Mouse (Mus musculus) intestine, embryonic 15.5 days (tissue): ENCODE data around the gene Klk10. TPM values are rescaled to one million over a fixed set of nuclear protein-coding genes. Genes with fewer than 3 reads are reported as not detected.
A peak's percentile ranks its signal among the peaks of the same experiment; 100 is the strongest.

Source experiments
- ATAC-seq: fragments of 200-750 bp; cut with Nextera tagmentation; 2 replicates; pipeline ENCODE4 v1.8.0; 2017; ENCODE audit warnings: moderate TSS enrichment, moderate library complexity
- H3K27ac ChIP-seq: fragments of 300-500 bp; sonication (generic); 2 replicates; pipeline ENCODE4 v1.5.1; 2015; ENCODE audit warnings: mild to moderate bottlenecking, inconsistent platforms
- H3K27me3 ChIP-seq: fragments of 300-500 bp; sonication (generic); replicated peaks from 2 replicates; pipeline ENCODE4 v1.6.1; 2015; ENCODE audit warnings: inconsistent platforms
- H3K36me3 ChIP-seq: fragments of 300-500 bp; sonication (generic); 2 replicates; pipeline ENCODE4 v1.6.1; 2015; ENCODE audit warnings: inconsistent platforms
- H3K4me1 ChIP-seq: fragments of 300-500 bp; sonication (generic); replicated peaks from 2 replicates; pipeline ENCODE4 v1.6.1; 2015; ENCODE audit warnings: inconsistent platforms
- H3K4me2 ChIP-seq: fragments of 300-500 bp; sonication (generic); replicated peaks from 2 replicates; pipeline ENCODE4 v1.6.1; 2015; ENCODE audit warnings: mild to moderate bottlenecking, inconsistent platforms
- H3K4me3 ChIP-seq: fragments of 300-500 bp; sonication (generic); replicated peaks from 2 replicates; pipeline ENCODE4 v1.5.1; 2015; ENCODE audit warnings: inconsistent platforms
- H3K9ac ChIP-seq: fragments of 300-500 bp; sonication (generic); 2 replicates; pipeline ENCODE4 v1.6.1; 2015; ENCODE audit warnings: inconsistent platforms
- H3K9me3 ChIP-seq: fragments of 300-500 bp; sonication (generic); 2 replicates; pipeline ENCODE4 v1.6.1; 2016; ENCODE audit warnings: inconsistent platforms
- WGBS: fragments of 180-500 bp; shearing (Covaris S2); methylation state at CpG from one replicate; pipeline ENCODE4 v1.1.7; 2015; 5-methylcytosine and 5-hydroxymethylcytosine counted together
- polyA plus RNA-seq: library from polyadenylated mRNA; unstranded; fragments of >200 nt; fragmentation: Nextera tagmentation; extraction: Ambion mirVana; gene quantifications from 2 replicates; pipeline ENCODE4 v1.2.1, GENCODE M21; 2015

Gene Klk10
- polyA plus RNA-seq, 1 experiment from 2014 or later, result 3.0 TPM

GRCm38 (mm10) chr7:43797844-43798462, 17.1 kb downstream of the Klk10 start:
- Histone ChIP-seq H3K9me3 (no peaks in the 10 kb centered on the region), H3K4me2 (peak overlapping the region; percentile 84), H3K4me1 (0 out of 2 replicates have a peak, but pooled peaks cover 5% of the 10 kb centered on the region), H3K9ac (peak overlapping the region; percentile 24; the same call in 1 of the 2 replicates), H3K27ac (no peak overlapping the region), H3K4me3 (peak overlapping the region; percentile 45), H3K27me3 (no peaks in the 10 kb centered on the region; the same call in 1 of the 2 replicates), H3K36me3 (no peaks in the 10 kb centered on the region)
- ATAC-seq, result peak; percentile 27; the same call in 1 of the 2 replicates
- WGBS, result 34% methylated on average over 13 of the region's 13 CpGs

- 80% methylated on average over 7 of the region's 7 CpGs for WGBS
- Histone ChIP-seq H3K27me3 (no peaks in the 10 kb centered on the region; the same call in 1 of the 2 replicates), H3K9ac (no peak overlapping the region), H3K27ac (no peak overlapping the region), H3K4me1 (0 out of 2 replicates have a peak, but pooled peaks cover 5% of the 10 kb centered on the region), H3K36me3 (no peaks in the 10 kb centered on the region), H3K9me3 (no peaks in the 10 kb centered on the region), H3K4me2 (no peak overlapping the region), H3K4me3 (no peak overlapping the region)
- ATAC-seq, result no peak
Observed at GRCm38 (mm10) chr7:43799876-43800275, 19.0 kb downstream of the Klk10 start.

DNA sequence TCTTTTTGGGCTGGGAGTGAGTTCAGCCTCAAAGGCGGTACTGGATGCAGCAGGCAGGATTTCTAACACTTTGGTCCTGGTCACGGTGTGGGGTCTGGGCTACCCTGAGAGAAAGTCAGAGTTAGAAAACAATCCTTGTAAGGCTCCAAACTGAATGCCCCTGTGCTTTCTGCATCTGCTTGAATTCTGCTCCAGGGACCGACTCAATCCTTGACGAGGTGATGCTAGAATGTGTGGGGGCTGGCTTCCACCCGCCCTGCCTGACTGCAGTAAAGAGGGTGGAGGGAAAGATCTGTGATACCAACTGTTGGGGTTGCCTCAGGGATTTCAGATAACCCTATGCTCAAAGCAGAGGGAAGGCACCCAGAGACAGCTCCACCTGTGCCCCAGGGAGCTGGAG, 30.2 kb downstream of the Klk10 start, which contains the start of gene Klk7:
TSS of gene Klk7 (plus strand) at position 301 of the 400 bp plus-strand sequence.
- Histone ChIP-seq H3K36me3 (no peaks in the 10 kb centered on the region), H3K4me3 (no peak within 1 kb of the TSS), H3K9me3 (no peaks in the 10 kb centered on the region), H3K4me1 (no peaks in the 10 kb centered on the region), H3K27me3 (no peaks in the 10 kb centered on the region), H3K9ac (no peak within 1 kb of the TSS), H3K4me2 (no peak within 1 kb of the TSS), H3K27ac (no peak within 1 kb of the TSS)
- WGBS, result 44% methylated on average over 5 of the region's 5 CpGs
- no peak for ATAC-seq

DNA sequence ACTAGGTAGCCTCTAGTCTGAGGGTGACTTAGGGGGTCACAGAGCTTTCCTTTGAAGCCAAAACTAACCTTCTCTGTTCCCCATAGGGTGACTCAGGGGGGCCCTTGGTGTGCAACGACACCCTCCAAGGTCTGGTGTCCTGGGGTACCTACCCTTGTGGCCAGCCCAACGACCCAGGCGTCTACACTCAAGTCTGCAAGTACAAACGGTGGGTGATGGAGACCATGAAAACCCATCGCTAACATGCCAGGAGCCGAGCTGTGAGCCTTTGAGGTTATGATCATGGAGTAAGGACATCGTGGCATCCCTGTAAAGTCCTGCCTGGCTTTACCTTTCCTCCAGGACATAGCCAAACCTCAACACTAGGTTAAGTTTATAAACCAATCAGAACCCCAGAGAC, 34.4 kb downstream of the Klk10 start:
- H3K27ac ChIP-seq, result no peak overlapping the region
- no peak overlapping the region for H3K9ac ChIP-seq
- no peak overlapping the region for H3K4me2 ChIP-seq
- H3K4me1 ChIP-seq, result no peaks in the 10 kb centered on the region
- H3K36me3 ChIP-seq, result no peaks in the 10 kb centered on the region
- no peak overlapping the region for H3K4me3 ChIP-seq
- WGBS, result 84% methylated on average over 7 of the region's 7 CpGs
- H3K27me3 ChIP-seq, result no peaks in the 10 kb centered on the region
- H3K9me3 ChIP-seq, result no peaks in the 10 kb centered on the region
- no peak for ATAC-seq

GRCm38 (mm10) chr7:43816746-43817145, 35.9 kb downstream of the Klk10 start:
- Histone ChIP-seq H3K36me3 (no peaks in the 10 kb centered on the region), H3K9me3 (no peaks in the 10 kb centered on the region), H3K27ac (no peak overlapping the region), H3K4me2 (no peak overlapping the region), H3K27me3 (no peaks in the 10 kb centered on the region), H3K4me3 (no peak overlapping the region), H3K9ac (no peak overlapping the region), H3K4me1 (no peaks in the 10 kb centered on the region)
- ATAC-seq, result no peak

DNA sequence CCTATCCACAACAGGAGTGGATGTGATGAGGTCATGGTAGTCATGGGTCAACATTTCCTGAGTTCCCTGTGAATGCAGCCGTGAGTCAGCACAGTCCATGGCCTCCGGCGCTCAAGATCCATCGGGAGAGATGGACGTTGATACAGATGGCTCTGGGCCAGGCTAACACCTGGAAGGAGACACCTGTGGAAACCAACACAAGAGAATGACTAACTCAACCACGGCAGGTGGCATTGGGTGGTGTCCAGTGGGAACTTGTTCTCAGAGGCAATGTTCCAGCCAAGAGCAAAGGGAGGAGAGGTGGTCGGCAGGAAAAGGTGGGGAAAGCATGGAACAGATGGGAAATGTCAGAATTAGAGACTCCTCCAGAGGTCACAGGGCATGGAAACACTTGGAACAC, 40.7 kb downstream of the Klk10 start:
- Histone ChIP-seq H3K9me3 (no peaks in the 10 kb centered on the region), H3K27me3 (no peaks in the 10 kb centered on the region), H3K9ac (no peak overlapping the region), H3K27ac (no peak overlapping the region), H3K36me3 (no peaks in the 10 kb centered on the region), H3K4me2 (no peak overlapping the region), H3K4me3 (no peak overlapping the region), H3K4me1 (no peaks in the 10 kb centered on the region)
- ATAC-seq, result no peak
- WGBS, result 89% methylated on average over 7 of the region's 7 CpGs

GRCm38 (mm10) chr7:43824199-43824598, 43.4 kb downstream of the Klk10 start, which contains the start of gene Klk6:
Klk6 (plus strand) TSS chr7:43824499.
- Histone ChIP-seq H3K4me3 (no peak within 1 kb of the TSS), H3K4me2 (no peak within 1 kb of the TSS), H3K9me3 (no peaks in the 10 kb centered on the region), H3K36me3 (no peaks in the 10 kb centered on the region), H3K4me1 (no peaks in the 10 kb centered on the region), H3K9ac (no peak within 1 kb of the TSS), H3K27ac (no peak within 1 kb of the TSS), H3K27me3 (no peaks in the 10 kb centered on the region)
- ATAC-seq, result no peak
- WGBS, result 81% methylated on average over 10 of the region's 10 CpGs

- Histone ChIP-seq H3K9ac (no peak overlapping the region), H3K9me3 (no peaks in the 10 kb centered on the region), H3K27me3 (no peaks in the 10 kb centered on the region), H3K4me1 (no peaks in the 10 kb centered on the region), H3K4me2 (no peak overlapping the region), H3K4me3 (no peak overlapping the region), H3K27ac (no peak overlapping the region), H3K36me3 (no peaks in the 10 kb centered on the region)
- ATAC-seq, result no peak
- 83% methylated on average over 5 of the region's 5 CpGs for WGBS
Observed at GRCm38 (mm10) chr7:43826056-43826455, 45.2 kb downstream of the Klk10 start.

- H3K36me3 ChIP-seq, result no peaks in the 10 kb centered on the region
- no peak overlapping the region for H3K27ac ChIP-seq
- H3K9me3 ChIP-seq, result no peaks in the 10 kb centered on the region
- 76% methylated on average over 4 of the region's 4 CpGs for WGBS
- no peak overlapping the region for H3K4me2 ChIP-seq
- 0 out of 2 replicates have a peak, but pooled peaks have one; percentile 43 for ATAC-seq
- H3K4me1 ChIP-seq, result no peaks in the 10 kb centered on the region
- no peaks in the 10 kb centered on the region for H3K27me3 ChIP-seq
- no peak overlapping the region for H3K9ac ChIP-seq
- no peak overlapping the region for H3K4me3 ChIP-seq
Observed at GRCm38 (mm10) chr7:43827706-43828105, 46.9 kb downstream of the Klk10 start.

- ATAC-seq, result no peak
- H3K36me3 ChIP-seq, result no peaks in the 10 kb centered on the region
- WGBS, result 87% methylated on average over 8 of the region's 8 CpGs
Observed at GRCm38 (mm10) chr7:43829006-43829405, 48.2 kb downstream of the Klk10 start.

More at GRCm38 (mm10) chr7:43829006-43829405, 48.2 kb downstream of the Klk10 start:
- H3K4me3 ChIP-seq, result no peak overlapping the region
- H3K4me2 ChIP-seq, result no peak overlapping the region
- no peaks in the 10 kb centered on the region for H3K4me1 ChIP-seq
- H3K9me3 ChIP-seq, result no peaks in the 10 kb centered on the region
- no peak overlapping the region for H3K9ac ChIP-seq
- H3K27ac ChIP-seq, result no peak overlapping the region
- H3K27me3 ChIP-seq, result no peaks in the 10 kb centered on the region

Other genes starting within 250 kb of the Klk10 start
- gene Cd33, start 236.6 kb upstream of the Klk10 start, polyA plus RNA-seq, result 1.8 and 1.9 TPM in 2 replicates
- 2.7 and 2.8 TPM in 2 replicates for gene Zfp658, start 218.8 kb upstream of the Klk10 start, polyA plus RNA-seq
- 8.7 and 10.1 TPM in 2 replicates for gene Zfp719, start 201.4 kb upstream of the Klk10 start, polyA plus RNA-seq
- gene Zfp819, start 173.9 kb upstream of the Klk10 start, polyA plus RNA-seq, result 0.09 TPM in 2 replicates
- 4.7 and 5.2 TPM in 2 replicates for gene Ceacam18, start 146.3 kb upstream of the Klk10 start, polyA plus RNA-seq
- 1.6 and 1.8 TPM in 2 replicates for gene Siglece, start 120.9 kb upstream of the Klk10 start, polyA plus RNA-seq
- 12.7 and 12.8 TPM in 2 replicates for gene Ctu1, start 109.0 kb upstream of the Klk10 start, polyA plus RNA-seq
- 0.15 TPM in 1 of 2 replicates, not detected in the other for gene Klk14, start 90.6 kb upstream of the Klk10 start, polyA plus RNA-seq
- 0.18 and 0.60 TPM in 2 replicates for gene Klk13, start 68.5 kb upstream of the Klk10 start, polyA plus RNA-seq
- not detected in 2 replicates for gene Klk12, start 12.1 kb upstream of the Klk10 start, polyA plus RNA-seq
- gene Klk11, start 6.4 kb upstream of the Klk10 start, polyA plus RNA-seq, result 0.46 and 0.58 TPM in 2 replicates
- not detected in 2 replicates for gene Klk9, start 10.9 kb downstream of the Klk10 start, polyA plus RNA-seq
- 14.5 and 15.1 TPM in 2 replicates for gene Klk8, start 16.5 kb downstream of the Klk10 start, polyA plus RNA-seq
- not detected in 2 replicates for gene Klk7, start 30.3 kb downstream of the Klk10 start, polyA plus RNA-seq
- gene Klk6, start 43.5 kb downstream of the Klk10 start, polyA plus RNA-seq, result not detected in 2 replicates
- gene Klk5, start 60.9 kb downstream of the Klk10 start, polyA plus RNA-seq, result not detected in 2 replicates
- not detected in 2 replicates for gene Klk4, start 100.1 kb downstream of the Klk10 start, polyA plus RNA-seq
- gene Klk15, start 152.7 kb downstream of the Klk10 start, polyA plus RNA-seq, result not detected in 2 replicates
- gene Klk1b8, start 169.6 kb downstream of the Klk10 start, polyA plus RNA-seq, result 0.16 and 0.59 TPM in 2 replicates
- not detected in 2 replicates for gene Klk1b1, start 185.7 kb downstream of the Klk10 start, polyA plus RNA-seq
- not detected in 2 replicates for gene Klk1b9, start 195.0 kb downstream of the Klk10 start, polyA plus RNA-seq
- not detected in 2 replicates for gene Klk1b11, start 214.8 kb downstream of the Klk10 start, polyA plus RNA-seq
- gene Klk1b26, start 231.1 kb downstream of the Klk10 start, polyA plus RNA-seq, result not detected in 2 replicates